Mouse (Mus musculus) myocyte (in vitro differentiated cells): Measurements from ENCODE around the gene Epb41l5.

Experiments
- CEBPB ChIP-seq: IDR thresholded peaks from 2 replicates; pipeline ENCODE4 v1.6.1; 2011; ENCODE audit warnings: mild to moderate bottlenecking, moderate library complexity; ENCODE audit not compliant: poor library complexity, insufficient read depth, severe bottlenecking
- E2F4 ChIP-seq: IDR thresholded peaks from one replicate; pipeline ENCODE4 v1.6.1; 2011; ENCODE audit warnings: mild to moderate bottlenecking, control low read depth, moderate library complexity; ENCODE audit not compliant: insufficient read depth
- POLR2A ChIP-seq: IDR thresholded peaks from one replicate; pipeline ENCODE4 v1.6.1; 2011; ENCODE audit warnings: low read depth, mild to moderate bottlenecking, control low read depth, moderate library complexity; ENCODE audit not compliant: insufficient read length
- POLR2AphosphoS2 ChIP-seq: IDR thresholded peaks from one replicate; pipeline ENCODE4 v1.6.1; 2011; ENCODE audit warnings: low read depth, control low read depth; ENCODE audit not compliant: insufficient read length
- TCF3 ChIP-seq: IDR thresholded peaks from one replicate; pipeline ENCODE4 v1.6.1; 2011; ENCODE audit warnings: low read depth, control low read depth; ENCODE audit not compliant: insufficient read length

DNA sequence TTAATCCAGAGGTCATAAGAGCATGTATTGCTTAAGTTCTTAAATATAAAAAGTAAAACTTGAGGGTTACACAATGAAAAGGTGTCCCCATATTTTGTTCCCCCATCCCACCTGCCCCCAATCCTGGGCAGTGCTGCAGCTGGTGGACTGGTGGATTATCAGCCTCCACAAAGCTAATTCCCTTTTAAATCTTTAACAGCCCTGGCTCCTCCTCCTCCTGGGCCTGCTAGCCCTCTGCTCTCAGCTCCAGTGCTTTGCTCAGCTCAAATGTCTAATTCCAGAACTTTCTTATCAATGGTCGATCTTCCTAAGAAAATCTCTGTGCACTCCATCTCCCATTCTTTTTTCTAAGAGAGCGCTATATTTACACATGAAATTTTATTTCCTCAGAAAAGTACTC is 2.4 kb downstream of the Epb41l5 start:
- TF ChIP-seq POLR2A, result no peak
- no peak for TF ChIP-seq CEBPB
- no peak for TF ChIP-seq TCF3
- no peak for TF ChIP-seq POLR2AphosphoS2
- no peak for TF ChIP-seq E2F4
